Mouse (Mus musculus) heart, adult 9 months (tissue): ENCODE data around the gene Gm9044.
A peak's percentile ranks its signal among the peaks of the same experiment; 100 is the strongest.
"Not testable (repeated sequence)": the region's sequence is repeated elsewhere in the genome, so short reads cannot be mapped to it uniquely, and the experiment has no call there.

Experiments used
- DNase-seq, 2 experiments: peaks; one replicate each; pipeline ENCODE4 v3.0.0; 2022; ENCODE audit warnings: low spot score in 2 of 2

Gene Gm9044

GRCm38 (mm10) chr10:118332308-118332707, at the start of gene Gm9044:
Gene Gm9044, minus strand, starts transcription at chr10:118332408.
- not testable (repeated sequence) for DNase-seq

GRCm38 (mm10) chr10:118370443-118370842, 38.2 kb upstream of the Gm9044 start:
- peak; percentile 41 to 62 for DNase-seq

GRCm38 (mm10) chr10:118369518-118369917, 37.3 kb upstream of the Gm9044 start:
- no peak for DNase-seq

- not testable (repeated sequence) for DNase-seq
Observed at GRCm38 (mm10) chr10:118354005-118354404, 21.8 kb upstream of the Gm9044 start, which contains the start of gene Gm9049. Gene Gm9049, minus strand, starts transcription at chr10:118354105.

GRCm38 (mm10) chr10:118348579-118348978, 16.4 kb upstream of the Gm9044 start, which contains the start of gene Gm9048:
Gene Gm9048, minus strand, starts transcription at chr10:118348679.
- DNase-seq, result not testable (repeated sequence)

GRCm38 (mm10) chr10:118343155-118343554, 10.9 kb upstream of the Gm9044 start, which contains the start of gene Gm9046:
Gene Gm9046, minus strand, starts transcription at chr10:118343255.
- not testable (repeated sequence) for DNase-seq

- not testable (repeated sequence) for DNase-seq
Observed at GRCm38 (mm10) chr10:118337731-118338130, 5.5 kb upstream of the Gm9044 start, which contains the start of gene Gm9045. Gene Gm9045, minus strand, starts transcription at chr10:118337831.

GRCm38 (mm10) chr10:118326869-118327268, 5.3 kb downstream of the Gm9044 start, which contains the start of gene Gm9040:
Gene Gm9040, minus strand, starts transcription at chr10:118326969.
- not testable (repeated sequence) for DNase-seq

- no peak for DNase-seq
Observed at GRCm38 (mm10) chr10:118319024-118319423, 13.2 kb downstream of the Gm9044 start.

GRCm38 (mm10) chr10:118302133-118302532, 30.1 kb downstream of the Gm9044 start:
- DNase-seq, result not testable (repeated sequence)

GRCm38 (mm10) chr10:118294938-118295337, 37.3 kb downstream of the Gm9044 start, which contains the start of gene Iltifb:
Gene Iltifb, minus strand, starts transcription at chr10:118295038.
- DNase-seq, result no peak

GRCm38 (mm10) chr10:118283016-118283415, 49.2 kb downstream of the Gm9044 start:
- DNase-seq, result not testable (repeated sequence)

GRCm38 (mm10) chr10:118282565-118282964, 49.6 kb downstream of the Gm9044 start:
- not testable (repeated sequence) for DNase-seq
